Mouse (Mus musculus): ENCODE results near the gene Atp6v1c2. TPM values are rescaled to one million over a fixed set of nuclear protein-coding genes. Genes with fewer than 3 reads are reported as not detected.

Atp6v1c2 gene
- polyA plus RNA-seq, 1 experiment = 0.35 TPM

DNA sequence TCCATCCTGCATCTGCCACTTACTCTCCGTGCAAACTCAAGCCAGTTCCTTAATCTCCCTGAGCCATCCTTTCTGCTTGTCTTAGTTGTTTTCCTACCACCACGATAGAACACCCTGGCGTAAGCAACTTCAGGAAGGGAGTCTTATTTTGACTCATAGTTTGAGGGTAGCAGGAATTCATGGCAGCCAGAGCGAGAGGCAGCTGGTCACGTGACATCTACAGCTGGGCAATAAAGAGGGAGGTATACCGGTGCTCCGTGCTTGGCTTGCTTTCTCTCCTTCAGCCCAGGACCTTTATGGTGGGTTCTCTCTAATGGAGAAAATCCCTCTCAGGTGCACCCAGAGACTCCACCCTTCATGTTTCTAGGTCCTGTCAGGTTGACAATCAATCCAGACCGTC lies 78.2 kb downstream of the Atp6v1c2 start:
- Histone ChIP-seq H3K79me3 (ENCODE audit: low read depth) (no peaks in the 10 kb centered on the region), H3ac (ENCODE audit: control insufficient read depth, insufficient read length, low read depth) (no peak overlapping the region), H3K27me3 (ENCODE audit: control insufficient read depth, insufficient read depth, insufficient read length) (no peaks in the 10 kb centered on the region), H3K4me3 (ENCODE audit: insufficient read depth, poor library complexity, severe bottlenecking) (no peak overlapping the region), H3K36me3 (ENCODE audit: control insufficient read depth, insufficient read depth) (no peaks in the 10 kb centered on the region), H3K79me2 (ENCODE audit: control insufficient read depth, insufficient read depth) (no peaks in the 10 kb centered on the region)
- TF ChIP-seq CEBPB (IDR thresholded peaks at IDR 0.05; ENCODE audit: low read depth) (no peak), MYOG (IDR thresholded peaks at IDR 0.05; ENCODE audit: control insufficient read depth, extremely low read depth, insufficient read length) (no peak), MYOD1 (IDR thresholded peaks at IDR 0.05; ENCODE audit: control insufficient read depth, insufficient read length, low read depth) (no peak), USF1 (IDR thresholded peaks at IDR 0.05; ENCODE audit: low read depth) (peak; percentile 87), MAX (IDR thresholded peaks at IDR 0.05) (no peak), FOSL1 (IDR thresholded peaks at IDR 0.05; ENCODE audit: insufficient read depth, low read length, poor library complexity, severe bottlenecking) (no peak), CTCF (IDR thresholded peaks at IDR 0.05; ENCODE audit: control insufficient read depth, insufficient read depth, insufficient read length) (no peak)

DNA sequence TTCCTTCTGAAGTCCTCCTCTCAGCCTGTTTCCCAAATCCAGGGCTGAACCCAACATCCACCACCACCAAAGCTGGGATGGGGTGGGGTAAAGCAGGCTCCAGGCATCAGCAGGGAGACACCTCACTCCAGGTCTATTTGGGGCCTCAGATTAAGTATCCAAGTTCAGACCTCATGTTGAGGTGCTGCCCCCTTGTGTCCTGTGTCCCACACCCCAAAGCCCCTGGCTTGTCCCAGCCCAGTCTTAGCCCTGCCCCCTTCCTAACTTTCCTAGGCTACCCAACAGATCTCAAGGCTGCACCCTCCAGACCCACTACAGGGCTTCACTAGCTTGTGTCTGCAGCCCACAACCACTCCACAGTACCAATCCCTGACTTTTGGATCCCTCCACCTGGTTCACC lies 87.1 kb downstream of the Atp6v1c2 start:
- no peaks in the 10 kb centered on the region for H3K79me2 ChIP-seq (ENCODE audit: control insufficient read depth, insufficient read depth)
- no peaks in the 10 kb centered on the region for H3K36me3 ChIP-seq (ENCODE audit: control insufficient read depth, insufficient read depth)
- TF ChIP-seq CTCF (IDR thresholded peaks at IDR 0.05; ENCODE audit: control insufficient read depth, insufficient read depth, insufficient read length) (peak; percentile 63), MAX (IDR thresholded peaks at IDR 0.05) (no peak)
- no peak overlapping the region for H3ac ChIP-seq (ENCODE audit: control insufficient read depth, insufficient read length, low read depth)
- no peak overlapping the region for H3K4me3 ChIP-seq (ENCODE audit: insufficient read depth, poor library complexity, severe bottlenecking)
- H3K79me3 ChIP-seq (ENCODE audit: low read depth) = no peaks in the 10 kb centered on the region
- H3K27me3 ChIP-seq (ENCODE audit: control insufficient read depth, insufficient read depth, insufficient read length) = no peaks in the 10 kb centered on the region

DNA sequence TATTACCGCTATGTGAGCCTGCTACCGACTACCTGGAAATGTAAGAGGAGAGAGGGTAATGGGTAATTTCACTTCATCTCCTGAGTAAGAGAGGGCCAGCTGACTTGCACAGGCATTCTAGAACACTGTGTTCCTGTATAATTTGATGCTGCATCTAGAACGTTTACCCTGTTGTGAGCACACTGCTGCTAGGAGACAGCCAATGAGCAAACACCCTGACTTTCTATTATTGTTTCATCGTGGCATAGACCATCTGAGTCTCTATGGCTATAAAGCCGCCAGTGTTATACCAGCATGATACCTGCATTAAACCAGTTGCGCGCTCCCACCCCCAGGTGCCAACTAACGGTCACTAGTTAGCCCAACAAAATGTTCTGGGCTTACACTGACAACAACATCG lies 87.5 kb downstream of the Atp6v1c2 start:
- Histone ChIP-seq H3K36me3 (ENCODE audit: control insufficient read depth, insufficient read depth) (no peaks in the 10 kb centered on the region), H3K79me2 (ENCODE audit: control insufficient read depth, insufficient read depth) (no peaks in the 10 kb centered on the region), H3K27me3 (ENCODE audit: control insufficient read depth, insufficient read depth, insufficient read length) (no peaks in the 10 kb centered on the region), H3K79me3 (ENCODE audit: low read depth) (no peaks in the 10 kb centered on the region), H3K4me3 (ENCODE audit: insufficient read depth, poor library complexity, severe bottlenecking) (no peak overlapping the region), H3ac (ENCODE audit: control insufficient read depth, insufficient read length, low read depth) (no peak overlapping the region)
- no peak for TF ChIP-seq MAX (IDR thresholded peaks at IDR 0.05)
- no peak for TF ChIP-seq CTCF (IDR thresholded peaks at IDR 0.05; ENCODE audit: control insufficient read depth, insufficient read depth, insufficient read length)
- no peak for TF ChIP-seq FOSL1 (IDR thresholded peaks at IDR 0.05; ENCODE audit: insufficient read depth, low read length, poor library complexity, severe bottlenecking)
- no peak for TF ChIP-seq MYOG (IDR thresholded peaks at IDR 0.05; ENCODE audit: control insufficient read depth, extremely low read depth, insufficient read length)
- TF ChIP-seq MYOD1 (IDR thresholded peaks at IDR 0.05; ENCODE audit: control insufficient read depth, insufficient read length, low read depth) = no peak
- no peak for TF ChIP-seq USF1 (IDR thresholded peaks at IDR 0.05; ENCODE audit: low read depth)
- TF ChIP-seq CEBPB (IDR thresholded peaks at IDR 0.05; ENCODE audit: low read depth) = no peak

DNA sequence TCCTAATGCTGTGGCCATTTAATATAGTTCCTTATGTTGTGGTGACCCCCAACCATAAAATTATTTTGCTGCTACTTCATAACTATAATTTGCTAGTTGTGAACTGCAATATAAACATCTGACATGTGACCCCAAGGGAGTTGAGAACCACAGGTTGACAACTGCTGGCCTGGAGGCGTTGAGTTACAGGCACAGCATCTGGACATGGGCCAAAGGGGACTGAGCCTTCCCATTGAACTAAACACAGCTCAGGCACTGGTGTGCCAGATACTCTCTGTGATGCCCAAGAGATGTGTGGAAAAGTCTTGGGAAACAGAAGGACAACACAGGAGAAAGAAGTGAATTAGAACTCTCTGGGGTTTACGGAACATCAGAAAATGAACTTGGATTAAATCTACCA lies 88.1 kb downstream of the Atp6v1c2 start:
- H3ac ChIP-seq (ENCODE audit: control insufficient read depth, insufficient read length, low read depth) = no peak overlapping the region
- no peaks in the 10 kb centered on the region for H3K79me3 ChIP-seq (ENCODE audit: low read depth)
- H3K4me3 ChIP-seq (ENCODE audit: insufficient read depth, poor library complexity, severe bottlenecking) = no peak overlapping the region
- no peaks in the 10 kb centered on the region for H3K36me3 ChIP-seq (ENCODE audit: control insufficient read depth, insufficient read depth)
- TF ChIP-seq MYOG (IDR thresholded peaks at IDR 0.05; ENCODE audit: control insufficient read depth, extremely low read depth, insufficient read length) (no peak), FOSL1 (IDR thresholded peaks at IDR 0.05; ENCODE audit: insufficient read depth, low read length, poor library complexity, severe bottlenecking) (no peak), MYOD1 (IDR thresholded peaks at IDR 0.05; ENCODE audit: control insufficient read depth, insufficient read length, low read depth) (no peak), USF1 (IDR thresholded peaks at IDR 0.05; ENCODE audit: low read depth) (no peak), CEBPB (IDR thresholded peaks at IDR 0.05; ENCODE audit: low read depth) (no peak), MAX (IDR thresholded peaks at IDR 0.05) (no peak), CTCF (IDR thresholded peaks at IDR 0.05; ENCODE audit: control insufficient read depth, insufficient read depth, insufficient read length) (no peak)
- H3K27me3 ChIP-seq (ENCODE audit: control insufficient read depth, insufficient read depth, insufficient read length) = no peaks in the 10 kb centered on the region
- no peaks in the 10 kb centered on the region for H3K79me2 ChIP-seq (ENCODE audit: control insufficient read depth, insufficient read depth)

DNA sequence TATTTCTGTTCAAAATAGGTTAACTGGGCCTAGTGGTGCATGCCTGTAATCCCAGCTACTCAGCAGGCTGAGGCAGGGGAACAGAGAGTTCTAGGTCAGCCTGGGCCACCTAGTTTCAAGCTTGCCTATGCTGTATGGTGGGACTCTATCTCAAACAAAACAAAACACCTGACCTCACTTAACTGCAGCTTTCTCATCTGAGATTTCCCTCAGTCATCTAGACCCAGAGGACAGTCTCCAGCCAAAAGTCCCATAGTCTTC lies 89.8 kb downstream of the Atp6v1c2 start:
- TF ChIP-seq MAX (IDR thresholded peaks at IDR 0.05) = no peak
- TF ChIP-seq MYOG (IDR thresholded peaks at IDR 0.05; ENCODE audit: control insufficient read depth, extremely low read depth, insufficient read length) = no peak
- no peak for TF ChIP-seq FOSL1 (IDR thresholded peaks at IDR 0.05; ENCODE audit: insufficient read depth, low read length, poor library complexity, severe bottlenecking)
- no peak for TF ChIP-seq CEBPB (IDR thresholded peaks at IDR 0.05; ENCODE audit: low read depth)
- no peak for TF ChIP-seq CTCF (IDR thresholded peaks at IDR 0.05; ENCODE audit: control insufficient read depth, insufficient read depth, insufficient read length)
- no peak for TF ChIP-seq USF1 (IDR thresholded peaks at IDR 0.05; ENCODE audit: low read depth)
- TF ChIP-seq MYOD1 (IDR thresholded peaks at IDR 0.05; ENCODE audit: control insufficient read depth, insufficient read length, low read depth) = no peak
- Histone ChIP-seq H3K4me3 (ENCODE audit: insufficient read depth, poor library complexity, severe bottlenecking) (no peak overlapping the region), H3K36me3 (ENCODE audit: control insufficient read depth, insufficient read depth) (no peaks in the 10 kb centered on the region), H3K79me2 (ENCODE audit: control insufficient read depth, insufficient read depth) (no peaks in the 10 kb centered on the region), H3K27me3 (ENCODE audit: control insufficient read depth, insufficient read depth, insufficient read length) (no peaks in the 10 kb centered on the region), H3ac (ENCODE audit: control insufficient read depth, insufficient read length, low read depth) (no peak overlapping the region), H3K79me3 (ENCODE audit: low read depth) (no peaks in the 10 kb centered on the region)

DNA sequence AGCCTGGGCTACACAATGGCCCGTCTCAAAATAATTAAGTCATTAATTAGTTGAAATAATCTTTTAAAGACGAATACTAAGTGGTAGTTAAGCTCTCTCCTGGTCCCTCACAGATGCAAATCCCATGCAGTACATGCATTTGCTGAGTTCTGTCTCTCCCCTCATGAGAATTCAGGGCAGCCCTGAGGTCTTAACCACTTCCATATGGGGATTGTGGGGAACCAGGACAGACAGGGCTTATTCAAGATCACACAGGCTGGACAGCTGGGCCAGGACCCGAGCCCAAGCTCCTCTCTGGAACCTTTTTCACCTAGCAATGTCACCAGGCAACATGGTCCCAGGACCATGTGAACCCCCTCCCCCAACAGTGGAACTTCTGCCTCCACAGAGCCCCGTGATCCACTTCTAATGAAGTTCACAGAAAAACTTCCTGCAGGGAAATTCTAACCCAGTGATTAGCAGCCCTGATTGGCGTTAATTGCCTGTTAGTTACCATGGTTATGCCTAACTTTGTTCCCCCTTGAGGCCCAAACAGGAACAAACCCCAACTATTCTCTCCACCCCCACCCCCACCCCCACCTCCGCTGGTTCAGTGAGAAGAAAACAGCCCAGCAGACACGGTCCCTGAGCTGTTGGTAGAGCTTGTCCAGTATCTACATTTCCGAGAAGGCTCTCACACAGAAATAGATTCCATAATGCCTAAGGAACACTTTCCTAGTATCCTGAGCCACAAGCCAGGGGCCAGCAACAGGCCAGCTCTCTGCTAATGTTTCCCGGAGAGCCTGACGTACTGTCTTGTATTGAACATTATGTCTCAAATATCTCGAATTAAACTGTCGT lies 90.4 kb downstream of the Atp6v1c2 start:
- no peak for TF ChIP-seq CTCF (IDR thresholded peaks at IDR 0.05; ENCODE audit: control insufficient read depth, insufficient read depth, insufficient read length)
- TF ChIP-seq MAX (IDR thresholded peaks at IDR 0.05) = no peak
- no peak for TF ChIP-seq CEBPB (IDR thresholded peaks at IDR 0.05; ENCODE audit: low read depth)
- no peak for TF ChIP-seq MYOG (IDR thresholded peaks at IDR 0.05; ENCODE audit: control insufficient read depth, extremely low read depth, insufficient read length)
- TF ChIP-seq MYOD1 (IDR thresholded peaks at IDR 0.05; ENCODE audit: control insufficient read depth, insufficient read length, low read depth) = no peak
- no peak for TF ChIP-seq FOSL1 (IDR thresholded peaks at IDR 0.05; ENCODE audit: insufficient read depth, low read length, poor library complexity, severe bottlenecking)
- no peak for TF ChIP-seq USF1 (IDR thresholded peaks at IDR 0.05; ENCODE audit: low read depth)
- Histone ChIP-seq H3K79me3 (ENCODE audit: low read depth) (no peaks in the 10 kb centered on the region), H3K27me3 (ENCODE audit: control insufficient read depth, insufficient read depth, insufficient read length) (no peaks in the 10 kb centered on the region), H3K4me3 (ENCODE audit: insufficient read depth, poor library complexity, severe bottlenecking) (no peak overlapping the region), H3K36me3 (ENCODE audit: control insufficient read depth, insufficient read depth) (no peaks in the 10 kb centered on the region), H3K79me2 (ENCODE audit: control insufficient read depth, insufficient read depth) (no peaks in the 10 kb centered on the region), H3ac (ENCODE audit: control insufficient read depth, insufficient read length, low read depth) (no peak overlapping the region)
